Mouse (Mus musculus) frontal cortex, postnatal 25 days (tissue): ENCODE measurements around the gene Bbx.

Experiments
- DNase-seq, 2 experiments: peaks; one replicate each; pipeline ENCODE4 v3.0.0; 2022; ENCODE audit warnings: low spot score in 2 of 2

The Bbx gene

GRCm38 (mm10) chr16:50167231-50167982, 264.8 kb downstream of the Bbx start:
- no peak for DNase-seq

GRCm38 (mm10) chr16:50160418-50161271, 271.5 kb downstream of the Bbx start:
- DNase-seq = no peak

GRCm38 (mm10) chr16:50158546-50158945, 273.6 kb downstream of the Bbx start:
- DNase-seq = no peak

- DNase-seq = no peak
Observed at GRCm38 (mm10) chr16:50149606-50150005, 282.6 kb downstream of the Bbx start.

GRCm38 (mm10) chr16:50147900-50148299, 284.3 kb downstream of the Bbx start:
- no peak for DNase-seq
